Mouse (Mus musculus) intestine, embryonic 15.5 days (tissue): ENCODE results near the gene Gal3st1. TPM values are rescaled to one million over a fixed set of nuclear protein-coding genes. Genes with fewer than 3 reads are reported as not detected.
"Not testable (repeated sequence)": the region's sequence is repeated elsewhere in the genome, so short reads cannot be mapped to it uniquely, and the experiment has no call there.

Experiments
- ATAC-seq: fragments of 200-750 bp; cut with Nextera tagmentation; 2 replicates; pipeline ENCODE4 v1.8.0; 2017; ENCODE audit warnings: moderate TSS enrichment, moderate library complexity
- H3K27ac ChIP-seq: fragments of 300-500 bp; sonication (generic); 2 replicates; pipeline ENCODE4 v1.5.1; 2015; ENCODE audit warnings: mild to moderate bottlenecking, inconsistent platforms
- H3K27me3 ChIP-seq: fragments of 300-500 bp; sonication (generic); replicated peaks from 2 replicates; pipeline ENCODE4 v1.6.1; 2015; ENCODE audit warnings: inconsistent platforms
- H3K36me3 ChIP-seq: fragments of 300-500 bp; sonication (generic); 2 replicates; pipeline ENCODE4 v1.6.1; 2015; ENCODE audit warnings: inconsistent platforms
- H3K4me1 ChIP-seq: fragments of 300-500 bp; sonication (generic); replicated peaks from 2 replicates; pipeline ENCODE4 v1.6.1; 2015; ENCODE audit warnings: inconsistent platforms
- H3K4me2 ChIP-seq: fragments of 300-500 bp; sonication (generic); replicated peaks from 2 replicates; pipeline ENCODE4 v1.6.1; 2015; ENCODE audit warnings: mild to moderate bottlenecking, inconsistent platforms
- H3K4me3 ChIP-seq: fragments of 300-500 bp; sonication (generic); replicated peaks from 2 replicates; pipeline ENCODE4 v1.5.1; 2015; ENCODE audit warnings: inconsistent platforms
- H3K9ac ChIP-seq: fragments of 300-500 bp; sonication (generic); 2 replicates; pipeline ENCODE4 v1.6.1; 2015; ENCODE audit warnings: inconsistent platforms
- H3K9me3 ChIP-seq: fragments of 300-500 bp; sonication (generic); 2 replicates; pipeline ENCODE4 v1.6.1; 2016; ENCODE audit warnings: inconsistent platforms
- WGBS: fragments of 180-500 bp; shearing (Covaris S2); methylation state at CpG from one replicate; pipeline ENCODE4 v1.1.7; 2015; 5-methylcytosine and 5-hydroxymethylcytosine counted together
- polyA plus RNA-seq: library from polyadenylated mRNA; unstranded; fragments of >200 nt; fragmentation: Nextera tagmentation; extraction: Ambion mirVana; gene quantifications from 2 replicates; pipeline ENCODE4 v1.2.1, GENCODE M21; 2015

The Gal3st1 gene
- polyA plus RNA-seq, 1 experiment from 2014 or later = 26.0 TPM

DNA sequence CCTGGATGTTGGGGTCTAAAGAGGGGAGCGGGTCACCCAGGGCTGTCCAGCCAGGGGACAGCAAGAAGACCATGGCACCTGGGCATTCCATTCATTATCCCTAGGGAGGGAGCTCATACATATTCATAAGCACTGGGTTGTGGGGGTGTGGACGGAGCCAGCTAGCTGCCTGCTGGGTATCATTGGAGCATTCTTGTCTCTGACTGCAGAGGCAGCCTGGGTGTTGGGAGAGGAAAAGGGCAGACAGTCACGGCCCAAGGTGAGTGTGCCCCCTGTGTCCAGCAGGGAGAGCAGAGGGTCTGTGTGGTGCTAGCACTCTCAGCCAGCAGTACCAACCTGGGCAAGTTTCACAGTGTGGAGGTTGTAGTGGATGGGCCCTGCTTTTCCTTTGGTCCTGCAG is 6.3 kb downstream of the Gal3st1 start:
- Histone ChIP-seq H3K4me3 (no peak overlapping the region), H3K9ac (no peak overlapping the region), H3K4me2 (no peak overlapping the region), H3K4me1 (no peaks in the 10 kb centered on the region), H3K27me3 (no peaks in the 10 kb centered on the region), H3K27ac (no peak overlapping the region), H3K36me3 (no peaks in the 10 kb centered on the region), H3K9me3 (no peaks in the 10 kb centered on the region)
- no peak for ATAC-seq
- WGBS = 63% methylated on average over 3 of the region's 3 CpGs

- H3K9ac ChIP-seq = no peak overlapping the region
- no peak overlapping the region for H3K4me3 ChIP-seq
- H3K27me3 ChIP-seq = peaks cover 5% of the 10 kb centered on the region
- no peak for ATAC-seq
- H3K4me2 ChIP-seq = no peak overlapping the region
- no peak overlapping the region for H3K27ac ChIP-seq
- 0 out of 2 replicates have a peak, but pooled peaks cover 6% of the 10 kb centered on the region for H3K36me3 ChIP-seq
- H3K9me3 ChIP-seq = no peaks in the 10 kb centered on the region
- peaks cover 3% of the 10 kb centered on the region; the same call in 1 of the 2 replicates for H3K4me1 ChIP-seq
- WGBS = 71% methylated on average over 6 of the region's 6 CpGs
These were observed 9.7 kb downstream of the Gal3st1 start for GRCm38 (mm10) chr11:3993132-3993531.

- H3K36me3 ChIP-seq = peaks cover 10% of the 10 kb centered on the region; the same call in 1 of the 2 replicates
- no peaks in the 10 kb centered on the region for H3K9me3 ChIP-seq
- no peak overlapping the region for H3K4me2 ChIP-seq
- no peak overlapping the region for H3K9ac ChIP-seq
- H3K27ac ChIP-seq = no peak overlapping the region
- H3K4me3 ChIP-seq = no peak overlapping the region
- H3K27me3 ChIP-seq = peaks cover 13% of the 10 kb centered on the region
- WGBS = 83% methylated on average over 6 of the region's 6 CpGs
- peaks cover 8% of the 10 kb centered on the region; the same call in 1 of the 2 replicates for H3K4me1 ChIP-seq
- no peak for ATAC-seq
These were observed 10.5 kb downstream of the Gal3st1 start for GRCm38 (mm10) chr11:3993914-3994313.

DNA sequence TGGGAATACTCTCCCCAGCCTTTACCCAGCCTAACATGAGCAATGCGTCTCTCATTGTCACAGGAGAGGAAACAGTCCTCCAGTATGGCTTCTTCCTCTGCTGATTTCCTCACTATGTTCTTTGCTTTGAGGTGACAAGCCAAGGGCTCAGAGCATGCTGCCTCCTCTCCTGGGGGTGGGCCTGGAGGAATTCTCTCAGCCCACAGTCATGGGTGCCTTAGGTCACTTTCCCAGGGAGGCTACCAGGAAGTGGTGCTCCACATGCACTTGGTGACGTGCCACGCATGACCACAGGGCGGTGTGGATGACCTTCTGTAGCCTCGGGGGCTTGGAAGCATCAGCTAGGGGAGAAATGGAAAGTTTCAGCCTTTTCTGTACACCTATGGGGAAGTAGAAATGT is 12.1 kb downstream of the Gal3st1 start:
- Histone ChIP-seq H3K36me3 (peaks cover 10% of the 10 kb centered on the region; the same call in 1 of the 2 replicates), H3K9me3 (no peaks in the 10 kb centered on the region), H3K4me2 (no peak overlapping the region), H3K9ac (no peak overlapping the region), H3K27me3 (peaks cover 18% of the 10 kb centered on the region), H3K4me1 (peaks cover 8% of the 10 kb centered on the region; the same call in 1 of the 2 replicates), H3K27ac (no peak overlapping the region), H3K4me3 (no peak overlapping the region)
- ATAC-seq = no peak
- WGBS = 82% methylated on average over 5 of the region's 5 CpGs

- no peak for ATAC-seq
- peaks cover 21% of the 10 kb centered on the region for H3K27me3 ChIP-seq
These were observed 13.4 kb downstream of the Gal3st1 start for GRCm38 (mm10) chr11:3996840-3997239.

GRCm38 (mm10) chr11:3997978-3998720 is 14.7 kb downstream of the Gal3st1 start:
- peak overlapping the region; percentile 53 for H3K4me2 ChIP-seq
- peaks cover 8% of the 10 kb centered on the region; the same call in 1 of the 2 replicates for H3K4me1 ChIP-seq
- WGBS = 16% methylated on average over 66 of the region's 66 CpGs
- peaks cover 10% of the 10 kb centered on the region; the same call in 1 of the 2 replicates for H3K36me3 ChIP-seq
- H3K27me3 ChIP-seq = peaks cover 21% of the 10 kb centered on the region
- peak overlapping the region; percentile 23 for H3K4me3 ChIP-seq
- no peaks in the 10 kb centered on the region for H3K9me3 ChIP-seq
- no peak overlapping the region for H3K9ac ChIP-seq
- ATAC-seq = peak; percentile 19; the same call in 1 of the 2 replicates
- H3K27ac ChIP-seq = no peak overlapping the region

More at GRCm38 (mm10) chr11:3996840-3997239, 13.4 kb downstream of the Gal3st1 start:
- H3K4me2 ChIP-seq = no peak overlapping the region
- 90% methylated on average over 3 of the region's 3 CpGs for WGBS
- H3K4me3 ChIP-seq = no peak overlapping the region
- H3K9me3 ChIP-seq = no peaks in the 10 kb centered on the region
- H3K4me1 ChIP-seq = peaks cover 8% of the 10 kb centered on the region; the same call in 1 of the 2 replicates
- H3K36me3 ChIP-seq = peaks cover 10% of the 10 kb centered on the region; the same call in 1 of the 2 replicates
- H3K9ac ChIP-seq = no peak overlapping the region
- H3K27ac ChIP-seq = no peak overlapping the region

DNA sequence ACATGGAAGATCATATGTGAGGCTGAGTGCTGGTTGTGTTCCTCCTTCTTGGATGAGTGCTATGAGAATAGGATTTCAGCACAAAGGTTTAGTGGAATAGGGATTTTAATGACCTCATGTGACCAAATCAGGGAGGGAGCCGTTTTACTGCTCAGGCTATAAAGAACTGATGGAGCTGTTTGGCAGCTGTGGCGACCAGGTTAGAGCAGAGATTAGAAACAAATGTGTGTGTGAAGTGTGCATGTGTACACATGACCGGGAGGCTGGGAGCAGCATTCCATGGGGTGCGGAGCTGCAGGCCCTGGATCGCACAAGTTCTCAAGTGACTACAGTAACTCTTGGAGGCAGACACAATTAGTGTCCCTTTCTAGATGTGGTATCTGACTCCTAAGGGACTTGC is 16.1 kb downstream of the Gal3st1 start:
- peak; percentile 83 for ATAC-seq
- 50% methylated on average over 5 of the region's 5 CpGs for WGBS
- Histone ChIP-seq H3K9me3 (no peaks in the 10 kb centered on the region), H3K27ac (no peak overlapping the region), H3K4me3 (no peak overlapping the region), H3K36me3 (peaks cover 10% of the 10 kb centered on the region; the same call in 1 of the 2 replicates), H3K9ac (no peak overlapping the region), H3K4me1 (peaks cover 8% of the 10 kb centered on the region; the same call in 1 of the 2 replicates), H3K27me3 (peaks cover 21% of the 10 kb centered on the region), H3K4me2 (no peak overlapping the region)

DNA sequence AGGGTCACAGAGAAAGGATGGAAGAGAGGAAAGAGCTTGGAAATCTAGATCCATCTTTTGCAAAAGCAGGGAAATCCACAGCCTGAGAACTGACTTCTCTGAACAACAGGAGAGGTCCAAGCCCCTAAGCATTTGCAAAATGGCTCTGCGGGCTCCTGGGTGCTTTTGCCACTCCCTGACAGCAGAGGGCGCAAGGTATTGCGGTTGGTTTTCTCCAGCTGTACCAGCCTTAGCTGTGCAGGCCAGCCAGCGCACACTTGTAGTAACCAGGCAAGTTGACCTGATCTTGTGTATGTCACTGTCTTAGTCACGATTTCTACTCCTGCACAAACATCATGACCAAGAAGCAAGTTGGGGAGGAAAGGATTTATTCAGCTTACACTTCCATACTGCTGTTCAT is 18.2 kb downstream of the Gal3st1 start:
- Histone ChIP-seq H3K27me3 (peaks cover 21% of the 10 kb centered on the region), H3K4me3 (no peak overlapping the region), H3K27ac (no peak overlapping the region), H3K9me3 (no peaks in the 10 kb centered on the region), H3K4me1 (peaks cover 8% of the 10 kb centered on the region; the same call in 1 of the 2 replicates), H3K36me3 (peaks cover 10% of the 10 kb centered on the region; the same call in 1 of the 2 replicates), H3K9ac (no peak overlapping the region), H3K4me2 (no peak overlapping the region)
- no peak for ATAC-seq
- WGBS = 7% methylated on average over 5 of the region's 5 CpGs

DNA sequence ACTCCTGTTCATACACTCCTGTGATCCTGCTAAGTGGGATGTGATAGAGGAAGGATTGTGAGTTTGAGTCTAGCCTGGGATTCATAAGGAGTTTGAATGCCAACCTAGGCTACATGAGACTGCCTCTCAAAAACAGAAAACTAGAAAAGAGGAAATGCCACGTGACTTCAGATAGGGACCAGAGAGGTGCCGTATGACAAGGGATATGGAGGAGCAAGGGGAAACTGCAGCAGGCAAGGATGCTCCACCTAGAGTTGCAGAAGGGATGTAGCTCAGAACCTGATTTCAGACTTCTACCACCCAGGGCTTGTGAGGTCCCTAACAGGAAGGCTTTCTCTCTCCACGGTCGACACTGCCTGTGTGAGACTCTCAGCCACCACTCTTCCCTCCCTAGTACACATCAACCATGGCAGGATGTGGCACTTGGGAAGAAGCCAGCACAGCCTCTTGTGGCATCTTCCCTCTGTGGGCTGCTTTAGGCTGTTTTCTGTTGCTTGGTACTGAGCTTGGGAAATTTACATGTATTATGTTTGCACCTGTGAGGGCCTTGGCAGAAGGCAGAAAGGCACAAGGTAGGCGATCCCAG is 21.9 kb downstream of the Gal3st1 start:
- Histone ChIP-seq H3K9me3 (no peaks in the 10 kb centered on the region), H3K9ac (no peak overlapping the region), H3K36me3 (no peaks in the 10 kb centered on the region), H3K4me1 (no peaks in the 10 kb centered on the region), H3K27ac (no peak overlapping the region), H3K4me3 (no peak overlapping the region), H3K27me3 (peaks cover 5% of the 10 kb centered on the region; the same call in 1 of the 2 replicates), H3K4me2 (no peak overlapping the region)
- no peak for ATAC-seq
- 58% methylated on average over 5 of the region's 5 CpGs for WGBS

DNA sequence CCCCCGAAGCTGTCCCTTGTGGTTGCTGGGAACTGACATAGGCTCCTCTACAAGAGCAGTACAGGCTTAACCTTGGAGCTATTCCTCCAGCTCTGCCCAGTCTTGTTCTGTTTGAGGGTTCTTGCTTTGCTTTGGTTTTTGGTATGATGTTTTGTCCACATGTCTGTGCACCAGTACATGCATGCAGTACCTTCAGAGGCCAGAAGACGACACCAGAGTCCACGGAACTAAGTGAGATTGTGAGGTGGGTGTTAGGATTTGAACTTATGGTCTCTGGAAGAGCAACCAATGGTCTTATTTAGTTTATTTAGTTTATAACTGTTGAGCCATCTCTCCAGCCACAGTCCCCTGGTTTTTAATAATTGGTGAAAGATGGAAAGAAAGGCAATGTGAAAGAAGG is 23.0 kb downstream of the Gal3st1 start:
- Histone ChIP-seq H3K9me3 (no peaks in the 10 kb centered on the region), H3K27ac (no peak overlapping the region), H3K27me3 (no peaks in the 10 kb centered on the region), H3K4me3 (no peak overlapping the region), H3K36me3 (no peaks in the 10 kb centered on the region), H3K9ac (no peak overlapping the region), H3K4me1 (no peaks in the 10 kb centered on the region), H3K4me2 (no peak overlapping the region)
- WGBS = 85% methylated on average over 3 of the region's 3 CpGs
- ATAC-seq = no peak

- Histone ChIP-seq H3K4me1 (no peaks in the 10 kb centered on the region), H3K27ac (no peak overlapping the region), H3K9ac (no peak overlapping the region), H3K9me3 (no peaks in the 10 kb centered on the region), H3K36me3 (no peaks in the 10 kb centered on the region), H3K4me3 (no peak overlapping the region), H3K27me3 (no peaks in the 10 kb centered on the region), H3K4me2 (no peak overlapping the region)
- WGBS = 71% methylated on average over 1 of the region's 1 CpGs
- ATAC-seq = no peak
These were observed 29.2 kb downstream of the Gal3st1 start for GRCm38 (mm10) chr11:4012616-4013015.

DNA sequence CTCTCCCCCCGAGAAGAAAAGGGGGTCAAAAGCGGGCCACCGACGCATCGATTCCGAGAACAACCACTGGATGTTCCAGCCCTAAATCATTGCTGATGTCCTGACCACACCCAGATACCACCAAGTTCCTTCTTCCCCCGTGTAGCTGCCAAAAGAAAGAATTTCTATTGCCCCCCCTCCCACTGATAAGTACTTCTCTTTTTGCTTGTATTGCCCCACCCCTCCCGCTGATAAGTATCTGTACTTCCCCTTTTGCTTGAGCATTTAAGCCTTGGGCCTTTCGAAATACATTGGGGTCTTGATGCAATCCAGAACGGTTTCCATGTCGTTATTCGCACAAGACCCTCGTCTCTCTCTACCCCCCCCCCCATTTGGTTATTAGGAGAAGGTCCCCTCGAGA is 32.4 kb downstream of the Gal3st1 start:
- not testable (repeated sequence) for ATAC-seq, H3K36me3 ChIP-seq, H3K9me3 ChIP-seq, H3K4me2 ChIP-seq, H3K27ac ChIP-seq, H3K4me3 ChIP-seq, H3K27me3 ChIP-seq, H3K4me1 ChIP-seq, H3K9ac ChIP-seq
- 83% methylated on average over 14 of the region's 14 CpGs for WGBS
